Mouse (Mus musculus): ENCODE measurements around the gene Banp. TPM values are rescaled to one million over a fixed set of nuclear protein-coding genes. Genes with fewer than 3 reads are reported as not detected.

Banp gene
- total and polyA plus RNA-seq, 3 experiments, result 19.2 to 28.4 TPM; not detected in 1

DNA sequence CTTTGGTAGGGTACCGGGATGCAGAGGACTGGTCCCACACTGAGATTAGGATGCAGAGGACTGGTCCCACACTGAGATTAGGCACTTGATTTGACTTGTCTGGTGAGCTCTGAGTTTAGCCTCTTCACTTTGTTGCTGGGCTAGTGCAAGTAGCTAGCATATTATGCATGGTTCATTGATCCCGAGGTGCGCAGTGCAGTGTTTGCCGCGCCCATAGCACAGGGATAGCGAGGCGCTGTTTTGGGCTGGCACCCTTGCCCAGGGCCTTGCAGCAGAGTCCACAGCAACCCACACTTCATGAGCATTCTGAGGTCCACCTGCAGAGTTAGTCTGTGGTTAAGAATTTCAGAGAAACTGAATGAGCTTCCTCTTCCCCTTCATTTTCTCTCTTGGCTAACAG is 3.2 kb downstream of the Banp start:
- Histone ChIP-seq H3K79me2 (ENCODE audit: control insufficient read depth, insufficient read depth, low read length, poor library complexity) (peaks cover 31% of the 10 kb centered on the region), H3K36me3 (ENCODE audit: control insufficient read depth in 1 of 2, insufficient read depth in 2 of 2, low read length in 2 of 2) (peaks cover 0 to 58% of the 10 kb centered on the region in 2 experiments; a peak in 2 of 4 replicates), H3K27me3 (ENCODE audit: control insufficient read depth in 1 of 2, insufficient read depth in 2 of 2, low read length in 2 of 2) (no peaks in the 10 kb centered on the region), H3K4me3 (ENCODE audit: control insufficient read depth in 1 of 2, insufficient read depth in 1 of 2, low read depth in 2 of 2, low read length in 2 of 2) (peak overlapping the region in 1 of 2 experiments; percentile 26; a peak in 3 of 4 replicates), H3K4me1 (ENCODE audit: control insufficient read depth in 1 of 2, insufficient read depth in 2 of 2, low read length in 2 of 2) (peaks cover 14 to 52% of the 10 kb centered on the region in 2 experiments), H3K9me3 (replicated peaks; ENCODE audit: insufficient read depth, low read length) (no peaks in the 10 kb centered on the region), H3K27ac (ENCODE audit: control insufficient read depth, low read depth, low read length) (peak overlapping the region; percentile 98), H3K9ac (ENCODE audit: control insufficient read depth, low read depth, low read length, poor library complexity, severe bottlenecking) (peak overlapping the region; percentile 87)
- peak; percentile 55 for DNase-seq (ENCODE audit: low read depth, low spot score)
- no peak for TF ChIP-seq JUND (IDR thresholded peaks at IDR 0.05; ENCODE audit: low read depth, low read length)
- TF ChIP-seq TBP (IDR thresholded peaks at IDR 0.05; ENCODE audit: low read depth, low read length), result no peak
- TF ChIP-seq EP300 (IDR thresholded peaks at IDR 0.05; ENCODE audit: low read depth in 1 of 2, low read length in 2 of 2), result 0 out of 4 replicates have a peak, but pooled peaks of 1 of the 2 experiments have one; percentile 25
- TF ChIP-seq ZKSCAN1 (IDR thresholded peaks at IDR 0.05; ENCODE audit: low read depth, low read length), result no peak
- peak; percentile 18; the same call in 1 of the 2 replicates for TF ChIP-seq ZMIZ1 (IDR thresholded peaks at IDR 0.05; ENCODE audit: low read depth, low read length)
- no peak for TF ChIP-seq ZC3H11A (IDR thresholded peaks at IDR 0.05; ENCODE audit: low read depth, low read length)
- TF ChIP-seq E2F4 (IDR thresholded peaks at IDR 0.05; ENCODE audit: borderline replicate concordance, low read depth, low read length), result no peak
- TF ChIP-seq HCFC1 (IDR thresholded peaks at IDR 0.05; ENCODE audit: low read depth, low read length), result no peak
- TF ChIP-seq RCOR1 (IDR thresholded peaks at IDR 0.05; ENCODE audit: low read depth, low read length), result no peak

DNA sequence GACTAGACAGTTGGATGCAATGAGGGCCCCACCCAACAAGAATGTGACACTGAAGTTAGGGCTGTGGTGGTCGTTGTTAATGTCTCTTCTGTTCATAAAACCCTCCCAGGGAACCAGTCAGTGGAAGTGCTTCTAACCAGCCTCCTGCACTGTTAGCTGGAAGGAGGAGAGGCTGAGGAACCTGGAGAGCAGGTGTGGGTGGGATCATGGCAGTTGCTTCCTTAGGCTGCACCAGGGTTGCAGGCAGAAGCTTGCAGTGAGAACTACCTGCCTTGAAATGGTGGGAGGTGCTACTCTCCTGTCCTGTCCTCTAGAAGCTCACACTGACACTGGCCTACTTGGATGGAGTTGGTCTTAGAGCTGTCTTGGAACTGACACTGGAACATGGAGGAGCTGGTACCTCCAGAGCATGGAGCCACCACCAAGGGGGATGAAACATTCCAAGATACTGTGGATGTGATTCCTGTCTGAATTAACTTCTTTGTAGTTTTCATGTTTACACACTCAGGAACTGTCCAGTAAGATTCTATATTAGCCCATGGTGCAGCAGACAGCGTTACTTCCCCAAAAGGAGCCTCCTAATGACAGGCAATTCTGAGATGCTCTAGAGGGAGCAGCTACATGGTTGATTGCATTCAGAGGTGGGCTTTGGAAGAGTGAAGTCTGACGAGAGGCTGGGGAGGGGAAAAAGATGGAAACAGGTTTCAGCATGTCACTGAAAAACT is 4.4 kb downstream of the Banp start:
- peaks cover 0 to 67% of the 10 kb centered on the region in 2 experiments; a peak in 2 of 4 replicates for H3K36me3 ChIP-seq (ENCODE audit: control insufficient read depth in 1 of 2, insufficient read depth in 2 of 2, low read length in 2 of 2)
- H3K9me3 ChIP-seq (replicated peaks; ENCODE audit: insufficient read depth, low read length), result no peaks in the 10 kb centered on the region
- peaks cover 16 to 54% of the 10 kb centered on the region in 2 experiments for H3K4me1 ChIP-seq (ENCODE audit: control insufficient read depth in 1 of 2, insufficient read depth in 2 of 2, low read length in 2 of 2)
- no peak overlapping the region for H3K9ac ChIP-seq (ENCODE audit: control insufficient read depth, low read depth, low read length, poor library complexity, severe bottlenecking)
- H3K27ac ChIP-seq (ENCODE audit: control insufficient read depth, low read depth, low read length), result peak overlapping the region; percentile 98
- H3K4me3 ChIP-seq (ENCODE audit: control insufficient read depth in 1 of 2, insufficient read depth in 1 of 2, low read depth in 2 of 2, low read length in 2 of 2), result no peak overlapping the region
- H3K79me2 ChIP-seq (ENCODE audit: control insufficient read depth, insufficient read depth, low read length, poor library complexity), result peaks cover 36% of the 10 kb centered on the region
- no peak for TF ChIP-seq NRF1 (IDR thresholded peaks at IDR 0.05; ENCODE audit: insufficient read depth, low read depth, low read length, poor library complexity, severe bottlenecking)
- no peak for TF ChIP-seq USF2 (IDR thresholded peaks at IDR 0.05; ENCODE audit: borderline replicate concordance in 1 of 2, insufficient read depth in 1 of 2, low read depth in 1 of 2, low read length in 2 of 2)
- TF ChIP-seq SIN3A (IDR thresholded peaks at IDR 0.05; ENCODE audit: low read length), result peak; percentile 54
- TF ChIP-seq MXI1 (IDR thresholded peaks at IDR 0.05; ENCODE audit: low read depth, low read length), result 0 out of 2 replicates have a peak, but pooled peaks have one; percentile 42
- DNase-seq (ENCODE audit: low read depth, low spot score), result peak; percentile 63
- H3K27me3 ChIP-seq (ENCODE audit: control insufficient read depth in 1 of 2, insufficient read depth in 2 of 2, low read length in 2 of 2), result no peaks in the 10 kb centered on the region
